Mouse (Mus musculus): ENCODE measurements at regions not wholly inside any gene's neighbourhood (a gene's known extent, or its start where the extent isn't known, plus 50 kb on each side); places are given as distances from the start of the nearest gene placed in this dataset.

GRCm38 (mm10) chr14:25168310-25168709, 290.7 kb upstream of the Zmiz1 start:
- DNase-seq (ENCODE audit: low spot score in 2 of 2): no peak

DNA sequence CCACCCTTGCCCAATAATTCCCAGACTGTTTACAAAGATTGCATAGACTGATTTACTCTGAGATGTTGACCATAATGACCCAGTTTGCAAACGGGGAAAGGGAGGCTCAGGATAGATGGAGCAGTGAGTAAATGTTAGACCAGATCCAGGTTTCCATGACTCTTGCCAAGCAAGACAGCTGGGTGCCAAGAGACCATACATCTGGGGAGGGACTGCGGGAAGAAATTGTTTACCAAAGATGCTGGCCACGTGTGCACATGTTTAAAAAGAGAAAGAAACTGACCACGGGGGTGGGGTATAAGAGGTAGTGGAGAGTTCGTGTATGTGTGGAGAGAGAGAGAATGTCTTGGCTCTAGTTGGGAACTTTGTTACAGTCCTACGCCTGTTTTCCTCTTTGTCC, 285.7 kb upstream of the Zmiz1 start:
- DNase-seq (ENCODE audit: low spot score in 2 of 2): no peak

GRCm38 (mm10) chr14:25173873-25174272, 285.1 kb upstream of the Zmiz1 start:
- DNase-seq (ENCODE audit: low spot score in 2 of 2): no peak

DNA sequence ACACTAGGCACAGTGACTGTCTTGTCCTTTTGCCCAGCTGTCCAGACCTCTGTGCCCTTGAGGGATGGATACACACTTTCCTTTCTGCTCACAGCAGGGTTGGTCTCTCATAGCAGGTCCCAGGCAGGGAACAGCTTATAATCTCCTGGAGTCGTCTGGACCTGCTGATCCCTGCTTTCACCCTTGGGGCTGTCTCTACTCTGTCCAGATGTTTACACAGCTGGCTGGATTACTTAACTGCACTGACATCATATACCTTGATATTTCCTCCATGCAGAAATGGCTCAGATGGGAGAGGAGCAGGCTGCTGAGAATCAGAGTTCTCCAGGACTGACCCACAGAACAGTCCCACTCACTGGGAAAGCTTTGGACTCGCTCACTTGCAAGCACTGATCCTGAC, 284.6 kb upstream of the Zmiz1 start:
- no peak for DNase-seq (ENCODE audit: low spot score in 2 of 2)

DNA sequence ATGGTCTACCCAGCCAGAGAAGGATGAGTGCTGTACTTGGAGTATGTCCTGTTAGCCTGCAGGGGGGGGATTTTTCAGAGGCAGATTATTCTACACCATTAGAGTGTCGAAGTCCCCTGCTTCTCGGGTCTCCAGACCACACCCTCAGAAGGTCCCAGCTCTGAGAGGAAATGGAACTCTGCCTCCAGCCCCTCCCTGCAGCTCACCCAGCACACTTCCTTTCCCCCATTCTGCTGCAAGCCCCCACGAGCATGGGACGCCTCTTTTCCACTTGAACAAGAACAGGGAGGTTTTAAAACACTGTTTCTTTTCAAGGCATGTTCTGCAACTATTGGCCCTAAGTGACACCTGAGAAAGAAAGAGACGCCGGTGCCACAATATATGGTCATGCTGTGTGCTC, 282.8 kb upstream of the Zmiz1 start:
- no peak for DNase-seq (ENCODE audit: low spot score in 2 of 2)

DNA sequence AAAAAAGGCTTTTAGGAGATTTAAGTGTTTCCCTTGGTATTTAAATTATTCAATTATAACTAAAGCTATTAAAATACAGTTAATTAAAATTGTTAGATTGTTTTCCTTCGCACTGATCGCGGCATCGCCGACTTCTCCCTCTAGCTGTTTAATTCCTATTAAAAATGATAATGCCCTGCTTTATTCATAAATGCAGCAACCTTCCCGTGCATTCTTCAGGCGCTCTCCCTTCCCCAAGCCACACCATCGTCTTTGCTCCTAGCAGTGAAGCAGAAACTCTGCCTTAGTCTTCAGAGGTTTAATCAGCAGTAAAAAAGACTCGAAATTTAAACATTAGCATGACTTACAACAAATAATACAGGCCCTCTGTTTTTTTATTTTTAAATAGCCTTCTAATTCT, 278.9 kb upstream of the Zmiz1 start:
- DNase-seq (ENCODE audit: low spot score in 2 of 2): no peak

DNA sequence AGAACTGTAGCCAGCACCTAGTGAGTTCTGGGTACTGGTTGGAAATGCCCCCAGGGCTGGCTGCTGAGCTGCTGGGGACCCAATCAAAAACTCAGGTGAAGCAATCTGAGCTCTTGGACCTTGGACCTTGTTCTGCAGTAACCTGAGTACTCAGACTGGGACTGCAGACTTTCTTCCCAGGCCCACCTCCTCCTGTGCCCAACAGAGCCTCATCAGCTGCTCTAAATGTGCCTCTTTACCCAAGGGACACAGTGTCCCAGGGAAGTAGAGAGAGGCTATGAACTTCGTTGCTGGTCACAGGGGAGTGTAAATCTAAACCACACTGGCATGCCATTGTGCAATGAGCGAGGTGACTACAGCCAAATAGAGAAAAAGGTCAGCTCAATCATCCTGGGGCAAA, 277.6 kb upstream of the Zmiz1 start:
- no peak for DNase-seq (ENCODE audit: low spot score in 2 of 2)

DNA sequence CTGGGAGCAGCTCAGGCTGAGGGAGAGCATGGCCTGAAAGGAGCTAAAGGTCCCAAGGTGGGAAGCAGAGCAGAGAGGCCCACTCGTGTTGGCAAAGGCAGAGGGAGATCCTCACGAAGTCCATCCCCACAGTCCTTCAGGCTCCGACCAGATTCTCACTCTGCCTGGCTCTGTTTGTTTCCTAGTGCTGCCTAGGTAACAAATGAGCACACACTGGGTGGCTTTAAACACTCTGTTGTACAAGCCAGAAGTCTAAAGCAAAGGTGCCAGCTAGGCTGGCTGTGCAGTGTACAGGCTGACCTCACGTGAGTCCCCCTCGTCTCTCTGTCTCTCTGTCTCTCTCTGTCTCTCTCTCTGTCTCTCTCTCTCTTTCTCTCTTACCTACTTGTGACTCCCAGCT, 274.9 kb upstream of the Zmiz1 start:
- no peak for DNase-seq (ENCODE audit: low spot score in 2 of 2)

DNA sequence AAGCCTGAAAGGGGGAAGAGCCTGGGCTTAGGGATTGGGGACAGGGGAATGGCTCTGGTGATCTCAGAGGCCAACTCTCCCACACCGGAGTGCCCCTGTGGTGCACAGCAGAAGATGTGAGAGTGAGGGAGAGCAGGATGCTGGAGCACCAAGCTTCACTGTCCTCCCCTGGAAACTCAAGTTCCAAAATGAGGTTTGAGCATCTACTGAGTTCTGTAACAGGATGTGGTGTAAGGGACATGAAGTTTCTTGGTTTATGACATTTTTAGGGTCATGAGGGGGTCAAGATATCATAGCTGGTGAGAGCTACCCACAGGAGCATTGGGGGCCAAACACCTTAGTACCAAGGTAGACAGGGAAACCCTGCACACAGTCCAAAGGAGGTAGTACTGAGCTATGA, 274.1 kb upstream of the Zmiz1 start:
- DNase-seq (ENCODE audit: low spot score in 2 of 2): no peak

DNA sequence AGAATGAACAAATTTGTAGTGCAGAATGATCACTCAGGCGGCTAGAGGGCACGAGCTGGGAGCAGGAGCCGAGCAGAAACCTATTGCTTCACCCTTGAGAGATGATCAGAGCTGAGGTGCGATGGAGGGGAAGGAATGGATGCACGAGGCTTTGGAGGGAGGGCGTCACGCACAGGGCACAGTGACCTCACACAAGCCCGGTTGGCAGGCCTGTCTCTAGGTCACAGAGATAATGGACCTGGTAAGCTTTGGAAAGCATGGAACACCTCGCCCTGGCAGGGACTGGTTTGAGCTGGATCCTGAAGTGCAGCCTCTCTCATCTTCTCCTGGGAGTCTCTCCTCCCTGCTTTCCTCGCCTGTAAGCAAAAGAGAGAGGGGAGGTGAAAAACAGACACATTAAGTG, 273.4 kb upstream of the Zmiz1 start:
- DNase-seq (ENCODE audit: low spot score in 2 of 2): no peak

DNA sequence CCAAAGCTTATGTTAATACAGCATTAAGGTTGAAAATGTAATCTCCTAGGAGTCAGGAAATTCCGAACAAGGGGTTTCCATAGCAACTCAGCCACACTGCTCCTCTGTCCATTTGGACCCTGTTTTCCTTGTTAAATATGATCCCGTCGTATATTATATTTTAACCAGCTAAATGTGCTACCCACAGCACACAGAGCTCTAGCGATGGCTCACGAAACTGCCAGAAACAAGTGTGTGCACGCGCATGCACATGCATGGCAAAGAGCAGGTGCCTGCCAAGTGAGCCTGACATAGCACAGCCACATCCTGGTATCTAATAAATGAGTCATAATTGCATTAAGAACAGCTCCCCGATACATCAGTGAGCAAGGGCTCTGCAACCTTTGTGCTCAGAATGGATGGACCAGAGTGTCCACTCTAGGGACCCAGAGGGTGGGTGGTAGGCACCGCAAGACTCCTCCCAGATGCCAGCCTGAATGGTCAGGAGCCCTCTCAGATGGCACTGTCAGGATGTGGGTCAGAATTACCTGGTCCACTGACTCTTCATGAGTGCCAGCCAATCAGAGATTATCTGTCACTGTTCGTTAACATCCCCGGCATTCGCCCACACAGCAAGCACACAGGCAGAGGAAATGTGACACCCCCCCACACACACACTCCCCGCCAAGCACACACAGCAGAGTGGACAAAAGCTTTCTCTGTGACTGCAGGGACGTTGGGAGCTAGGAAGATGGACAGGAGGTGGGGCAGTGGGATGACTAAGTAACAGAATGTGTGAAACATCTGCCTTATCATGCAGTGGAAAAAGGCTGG, 272.8 kb upstream of the Zmiz1 start:
- no peak for DNase-seq (ENCODE audit: low spot score in 2 of 2)

DNA sequence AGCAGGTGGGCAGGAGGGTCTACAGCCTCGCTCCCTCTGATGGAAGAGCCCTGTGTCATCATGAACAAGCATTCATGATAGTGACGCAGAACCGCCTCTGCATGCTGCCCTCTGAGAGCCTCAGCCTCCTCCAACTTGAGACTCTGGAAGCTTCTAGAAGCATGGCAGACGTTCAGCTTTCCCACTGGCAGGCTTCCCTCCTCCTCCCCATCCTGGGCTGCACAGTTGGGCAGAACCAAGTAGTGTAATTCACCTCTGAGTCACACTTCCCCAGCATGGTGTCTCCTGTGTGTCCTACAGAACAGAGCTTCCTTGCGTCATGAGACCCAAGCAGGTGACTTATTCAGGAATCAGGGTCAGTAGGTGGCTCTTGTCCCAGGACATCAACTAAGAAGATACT, 271.3 kb upstream of the Zmiz1 start:
- no peak for DNase-seq (ENCODE audit: low spot score in 2 of 2)

DNA sequence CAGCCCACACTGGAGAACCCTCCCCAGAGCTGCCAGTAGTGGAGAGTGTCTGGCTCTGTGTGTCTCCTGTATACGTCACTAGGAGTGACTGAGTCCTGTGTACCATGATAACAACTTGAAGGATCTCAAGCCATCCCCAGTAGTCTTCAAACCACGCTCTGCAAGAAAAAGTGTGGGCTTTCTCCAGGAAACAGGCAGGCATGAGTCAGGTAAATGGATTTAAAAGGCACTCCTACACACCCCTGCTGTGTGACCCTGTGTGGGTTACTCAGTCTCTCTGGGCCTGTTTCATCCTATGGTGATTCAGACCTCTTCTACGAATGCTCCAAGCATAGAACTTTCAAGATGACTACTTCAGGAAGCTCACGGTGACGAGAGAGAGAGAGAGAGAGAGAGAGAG, 269.7 kb upstream of the Zmiz1 start:
- no peak for DNase-seq (ENCODE audit: low spot score in 2 of 2)

DNA sequence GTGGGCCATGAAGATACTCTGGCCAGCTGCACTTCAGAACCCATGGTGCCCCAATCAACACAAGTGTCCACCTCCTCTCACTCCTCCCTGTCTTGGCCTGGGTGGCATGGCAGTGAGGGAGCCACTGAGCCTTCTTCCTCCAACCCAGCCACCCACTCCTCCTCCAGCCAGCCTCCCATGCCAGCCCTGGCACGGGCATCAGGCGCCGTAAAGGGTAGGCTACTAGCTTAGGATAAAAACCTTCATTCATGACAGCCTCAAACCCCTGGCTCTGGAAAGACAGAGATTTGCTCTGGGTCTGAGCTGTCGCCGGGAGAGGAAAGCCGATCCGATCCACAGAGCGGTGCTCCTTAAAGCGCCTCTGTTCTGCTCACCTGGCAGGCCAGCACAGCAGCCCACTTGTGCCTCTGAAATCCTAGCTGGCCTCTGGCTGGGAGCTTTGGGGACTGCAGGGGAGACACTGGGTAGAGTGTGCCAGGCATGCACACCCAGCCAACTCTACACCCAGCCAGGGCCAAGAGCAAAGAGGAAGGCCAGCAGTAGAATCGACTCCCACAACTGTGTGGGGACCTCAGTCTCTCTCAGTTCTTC, 268.2 kb upstream of the Zmiz1 start:
- DNase-seq (ENCODE audit: low spot score in 2 of 2): no peak

- no peak for DNase-seq (ENCODE audit: low spot score in 2 of 2)
Measured at GRCm38 (mm10) chr14:25196820-25197219, 262.2 kb upstream of the Zmiz1 start.

GRCm38 (mm10) chr14:25199900-25200299, 259.1 kb upstream of the Zmiz1 start:
- DNase-seq (ENCODE audit: low spot score in 2 of 2): no peak

GRCm38 (mm10) chr14:25200656-25201179, 258.3 kb upstream of the Zmiz1 start:
- no peak for DNase-seq (ENCODE audit: low spot score in 2 of 2)

GRCm38 (mm10) chr14:25202312-25202711, 256.7 kb upstream of the Zmiz1 start:
- no peak for DNase-seq (ENCODE audit: low spot score in 2 of 2)

DNA sequence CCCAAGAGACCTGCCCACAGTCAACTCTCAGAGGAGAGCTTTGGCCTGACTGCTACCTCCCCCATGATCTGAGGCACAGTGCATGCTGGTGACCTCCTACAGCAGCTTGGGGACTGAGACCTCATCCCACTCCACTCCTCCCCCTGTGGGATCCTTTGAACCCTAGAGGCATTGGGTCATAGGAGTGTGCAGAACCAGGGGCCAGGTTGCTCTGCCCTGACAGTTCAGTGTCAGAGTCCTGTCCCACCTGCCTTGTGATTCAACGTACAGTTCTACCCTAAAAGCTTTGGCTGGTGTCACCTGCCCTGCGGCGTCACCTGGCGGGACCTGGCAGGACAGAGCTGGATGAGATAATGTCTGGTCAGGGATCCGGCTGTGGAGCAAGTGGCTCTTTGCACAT, 254.9 kb upstream of the Zmiz1 start:
- DNase-seq (ENCODE audit: low spot score in 2 of 2): no peak

GRCm38 (mm10) chr14:25206855-25207254, 252.1 kb upstream of the Zmiz1 start:
- no peak for DNase-seq (ENCODE audit: low spot score in 2 of 2)

DNA sequence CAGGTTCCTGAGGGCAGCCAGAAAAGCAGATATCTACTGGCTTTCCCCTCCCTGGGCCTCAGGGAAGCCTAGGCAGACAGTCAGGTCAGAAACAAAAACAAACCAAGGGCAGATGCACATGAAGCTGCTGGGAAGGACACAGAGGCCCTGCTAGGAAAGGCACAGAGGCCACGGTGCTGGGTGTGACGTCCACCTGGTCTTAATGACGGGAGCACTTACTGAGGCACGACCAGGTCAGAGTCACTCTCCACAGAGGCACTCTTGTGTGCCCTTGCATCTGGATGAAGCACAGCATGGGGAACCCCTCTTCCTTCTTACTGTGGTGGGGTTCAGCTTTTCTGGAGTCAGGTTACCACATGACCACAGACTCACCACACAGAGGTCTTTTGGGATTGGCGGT, 251.6 kb upstream of the Zmiz1 start:
- no peak for DNase-seq (ENCODE audit: low spot score in 2 of 2)

DNA sequence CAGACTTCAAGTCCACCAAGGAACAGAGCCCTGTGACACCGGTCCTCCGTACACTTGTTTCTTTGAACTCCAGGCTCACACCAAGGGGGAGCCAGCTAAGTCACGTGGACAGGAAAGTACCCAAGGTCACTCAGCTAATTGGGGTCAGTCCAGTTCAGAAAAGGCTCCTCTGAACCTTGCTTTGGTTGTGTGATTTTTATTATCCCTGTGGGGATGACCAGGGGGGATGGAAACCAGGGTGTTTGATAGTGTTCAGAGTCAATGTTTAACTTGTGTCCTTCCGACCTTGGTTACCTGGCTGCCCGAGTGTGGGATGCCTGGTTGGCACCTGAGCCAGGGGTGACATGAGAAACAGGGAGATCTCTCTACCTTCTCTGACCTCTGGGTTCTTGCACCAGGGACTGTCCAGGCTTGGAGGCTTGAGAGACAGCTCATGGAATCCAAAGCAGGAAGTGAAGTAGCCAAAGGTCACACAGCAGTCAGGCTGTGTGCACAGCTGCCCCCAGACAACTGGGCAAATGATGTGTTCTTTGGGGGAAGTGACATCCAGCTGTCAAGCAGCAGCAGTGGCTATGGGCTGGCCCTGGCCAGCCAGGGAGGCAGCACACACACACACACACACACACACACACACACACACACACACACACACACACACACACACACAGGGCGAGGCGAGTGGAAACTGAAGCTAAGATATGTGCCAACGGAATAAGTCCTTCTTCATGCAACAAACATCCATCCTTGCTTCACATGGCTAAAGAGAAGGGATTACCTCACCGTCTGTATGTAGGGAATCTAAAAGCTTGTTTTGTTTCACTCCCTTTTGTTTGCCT, 250.5 kb upstream of the Zmiz1 start:
- no peak for DNase-seq (ENCODE audit: low spot score in 2 of 2)

Data from adrenal gland, postnatal 4 days (tissue).